Mouse (Mus musculus): ENCODE data around the gene Vmn1r180.
"Not testable (repeated sequence)": the region's sequence is repeated elsewhere in the genome, so short reads cannot be mapped to it uniquely, and the experiment has no call there.

Gene Vmn1r180

DNA sequence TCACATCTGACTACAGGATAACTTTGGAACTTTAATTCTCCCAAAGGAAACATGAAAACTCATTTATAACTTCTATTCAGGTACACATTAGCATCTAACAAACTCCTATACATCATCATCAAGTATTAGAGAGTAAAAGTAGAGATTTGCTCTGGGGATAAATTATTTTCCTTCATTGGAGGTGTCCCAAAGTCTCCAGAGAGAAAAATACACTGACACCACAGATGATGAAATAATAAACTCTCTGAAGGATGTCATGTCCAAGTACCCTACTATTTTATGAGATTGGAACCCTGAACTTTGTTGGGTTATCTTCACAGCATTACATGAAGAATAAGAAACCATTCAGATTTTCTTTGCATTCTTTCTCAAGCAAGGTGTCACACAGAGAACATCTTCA lies at the start of gene Vmn1r180:
Gene Vmn1r180 (plus strand): TSS at position 301 of the 400 bp plus-strand sequence.
- DNase-seq (ENCODE audit: low spot score in 2 of 2): no peak

DNA sequence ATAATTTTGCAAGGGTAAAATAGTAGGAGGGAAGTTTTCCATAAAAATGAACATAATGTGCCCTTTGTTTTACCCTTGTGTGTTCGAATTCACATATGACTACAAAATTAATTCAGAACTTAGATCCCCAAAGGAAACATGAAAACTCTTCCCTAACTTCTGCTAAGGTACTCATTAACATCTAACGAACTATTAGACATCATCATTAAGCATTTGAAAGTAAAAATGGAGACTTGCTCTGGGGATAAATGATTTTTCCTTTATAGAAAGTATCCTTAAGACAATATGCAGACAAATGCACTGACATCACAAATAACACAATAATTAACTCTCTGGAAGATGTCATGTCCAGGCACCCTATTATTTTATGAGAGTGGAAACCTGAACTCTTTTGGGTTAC lies 23.8 kb upstream of the Vmn1r180 start, which contains the start of gene Vmn1r179:
Gene Vmn1r179 (plus strand): TSS at position 301 of the 400 bp plus-strand sequence.
- DNase-seq (ENCODE audit: low spot score in 2 of 2): no peak

DNA sequence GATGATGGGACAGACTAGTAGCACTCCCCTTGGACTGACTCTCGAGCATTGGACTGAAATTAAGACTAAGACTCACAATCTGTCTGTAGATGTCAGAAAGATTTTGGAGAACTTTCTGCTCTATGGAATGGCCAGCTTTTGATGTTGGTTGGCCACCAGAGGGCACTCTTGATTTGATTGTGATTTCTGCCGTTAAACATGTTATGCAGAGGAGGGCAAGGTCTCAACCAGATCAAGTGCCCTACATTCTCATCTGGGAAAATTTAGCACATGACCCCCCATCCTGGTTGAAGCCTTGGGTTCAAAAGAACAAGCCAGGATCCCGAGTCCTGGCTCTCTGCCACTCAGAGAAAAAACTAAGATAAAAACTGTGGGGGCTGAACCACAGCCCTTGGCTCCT lies 17.6 kb downstream of the Vmn1r180 start:
- DNase-seq (ENCODE audit: low spot score in 2 of 2): peak in 1 of 2 experiments; percentile 13

DNA sequence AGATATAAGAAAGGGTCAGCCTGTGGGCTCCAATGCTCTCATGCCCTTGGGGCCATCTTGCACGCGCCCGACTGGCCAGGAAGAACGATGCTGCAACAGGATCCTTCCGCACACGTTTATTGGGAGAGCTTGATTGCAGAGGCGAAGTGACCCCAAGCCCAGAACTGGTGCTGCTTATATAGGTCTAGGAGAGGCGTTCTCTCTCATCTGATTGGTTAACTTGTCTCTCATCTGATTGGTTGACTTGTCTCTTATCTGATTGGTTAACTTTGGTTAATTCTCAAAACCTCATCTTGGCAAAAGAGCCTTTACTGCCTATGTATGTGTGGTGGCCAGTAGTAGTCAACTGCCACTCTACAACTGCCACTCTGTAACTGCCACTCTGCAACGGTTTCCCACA lies 23.9 kb downstream of the Vmn1r180 start, which contains the start of gene Vmn1r181:
Gene Vmn1r181 (plus strand): TSS at position 301 of the 400 bp plus-strand sequence.
- not testable (repeated sequence) for DNase-seq (ENCODE audit: low spot score in 2 of 2)

DNA sequence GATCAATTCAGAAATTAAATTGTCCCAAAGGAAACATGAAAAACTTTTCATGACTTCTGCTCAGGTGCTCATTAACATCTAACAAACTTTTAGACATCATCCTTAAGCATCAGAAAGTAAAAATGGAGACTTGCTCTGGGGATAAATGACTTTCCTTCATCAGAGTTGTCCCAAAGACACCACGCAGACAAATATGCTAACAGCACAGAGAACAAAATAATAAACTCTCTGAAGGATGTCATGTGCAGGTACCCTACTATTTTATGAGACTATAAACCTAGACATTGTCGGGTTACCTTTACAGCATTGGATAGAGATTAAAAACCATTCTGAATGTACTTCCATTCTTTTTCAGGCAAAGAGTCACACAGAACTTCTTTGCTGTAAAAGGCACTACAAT lies 51.0 kb downstream of the Vmn1r180 start, which contains the start of gene V1rd19:
Gene V1rd19 (plus strand): TSS at position 301 of the 400 bp plus-strand sequence.
- DNase-seq (ENCODE audit: low spot score in 2 of 2): no peak

Data from spleen, postnatal 10 days (tissue).